Mouse (Mus musculus): ENCODE data around the gene Ctf1. TPM values are rescaled to one million over a fixed set of nuclear protein-coding genes. Genes with fewer than 3 reads are reported as not detected.

The Ctf1 gene
- total RNA-seq (2021): 1 to 10 TPM; 3.3 to 3.7 TPM
- 18.9 and 22.1 TPM in 2 replicates for polyA plus RNA-seq (2012; rRNA removed)
- long read RNA-seq, transcript Ctf1-201 (3 exons, 1,352 nt): major isoform, 5 of 7 reads
- long read RNA-seq, partial matches to known transcripts: 1 of 7 reads
- long read RNA-seq, other reads (novel, unspliced or antisense): 1 of 7 reads

DNA sequence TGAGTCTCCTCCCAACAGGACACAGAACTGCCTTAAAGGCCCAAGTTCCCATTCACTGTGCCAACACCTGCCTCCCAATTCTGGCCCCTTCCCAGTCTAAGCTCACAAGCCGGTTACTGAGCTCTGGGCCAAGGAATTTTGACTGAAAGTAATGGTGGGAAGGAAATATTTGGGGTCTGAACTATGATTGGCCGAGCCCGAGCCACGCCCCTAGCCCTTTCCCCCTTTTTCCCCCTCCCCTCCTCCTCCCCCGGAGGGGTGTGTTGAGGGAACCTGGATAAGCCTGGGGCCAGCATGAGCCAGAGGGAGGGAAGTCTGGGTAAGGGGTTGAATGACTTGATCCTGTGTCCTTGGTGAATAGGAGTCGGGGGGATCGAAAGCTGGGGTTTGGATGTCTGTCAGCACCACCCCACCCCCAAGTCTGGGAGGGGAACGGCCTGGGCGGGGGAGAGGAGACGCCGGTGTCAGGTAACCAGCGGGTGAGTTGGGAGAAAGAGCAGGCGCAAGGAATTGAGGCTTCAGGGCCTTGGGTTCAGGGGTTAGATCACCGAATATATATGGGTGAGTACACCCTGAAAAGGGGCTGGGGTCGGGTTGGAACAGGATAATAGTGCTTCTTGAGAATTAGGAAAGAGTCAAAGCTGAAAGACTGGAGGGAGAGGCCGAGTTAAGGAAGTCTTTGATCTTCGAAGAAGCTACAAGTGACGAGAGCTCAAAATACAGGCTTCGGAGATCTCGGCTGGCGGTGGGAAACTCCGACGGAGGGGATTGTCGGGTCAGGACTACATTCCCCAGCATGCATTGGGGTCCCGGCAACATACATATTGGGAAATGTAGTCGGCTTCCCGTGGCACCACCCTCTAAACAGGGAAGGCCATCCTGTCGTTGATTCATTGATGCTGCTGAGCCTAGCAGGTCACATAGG lies at the start of gene Ctf1:
TSS of gene Ctf1 (plus strand) at position 276 of the 925 bp plus-strand sequence.
- peak; percentile 83 for DNase-seq

DNA sequence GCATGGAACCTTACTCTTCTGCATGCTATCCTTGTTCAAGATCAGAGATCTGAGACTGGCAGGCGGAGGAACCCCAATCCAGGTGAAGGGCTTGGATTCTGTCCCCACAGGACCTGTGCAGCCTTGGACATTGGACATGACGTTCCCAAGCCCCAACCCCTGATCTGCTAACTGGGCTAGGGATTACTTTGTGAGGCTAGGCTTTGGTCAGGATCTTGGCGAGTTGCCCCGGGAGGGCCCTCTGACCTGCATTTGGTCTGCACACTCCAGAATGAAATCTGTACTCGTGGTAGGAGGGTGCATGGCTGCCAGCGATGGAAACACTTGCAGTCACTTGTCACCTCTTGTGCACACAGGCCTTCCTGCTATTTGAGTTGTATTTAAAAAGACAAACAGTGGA lies 49.6 kb upstream of the Ctf1 start:
- no peak for DNase-seq

- DNase-seq: no peak
These were observed 46.4 kb upstream of the Ctf1 start for GRCm38 (mm10) chr7:127666066-127666654.

DNA sequence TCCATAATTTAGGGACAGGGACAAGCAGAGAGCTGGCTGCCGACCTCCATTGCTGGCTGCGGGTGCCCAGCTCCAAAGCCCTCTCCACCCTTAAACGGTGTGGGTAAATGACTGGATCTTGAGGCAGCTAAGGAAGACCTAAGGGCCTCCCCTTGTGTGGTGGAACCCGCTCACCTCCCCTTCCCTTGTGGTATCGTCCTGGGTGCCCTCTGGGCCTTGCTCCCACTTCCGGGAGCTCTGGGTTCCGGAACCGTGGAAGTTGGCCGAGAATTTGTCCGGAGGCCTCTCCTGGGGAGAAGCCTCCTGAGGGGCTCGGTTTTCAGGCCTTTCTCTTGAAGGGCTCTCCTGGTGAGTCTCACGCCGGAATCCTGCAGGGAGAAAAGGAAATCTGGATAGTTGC lies 45.9 kb upstream of the Ctf1 start:
- DNase-seq: no peak

DNA sequence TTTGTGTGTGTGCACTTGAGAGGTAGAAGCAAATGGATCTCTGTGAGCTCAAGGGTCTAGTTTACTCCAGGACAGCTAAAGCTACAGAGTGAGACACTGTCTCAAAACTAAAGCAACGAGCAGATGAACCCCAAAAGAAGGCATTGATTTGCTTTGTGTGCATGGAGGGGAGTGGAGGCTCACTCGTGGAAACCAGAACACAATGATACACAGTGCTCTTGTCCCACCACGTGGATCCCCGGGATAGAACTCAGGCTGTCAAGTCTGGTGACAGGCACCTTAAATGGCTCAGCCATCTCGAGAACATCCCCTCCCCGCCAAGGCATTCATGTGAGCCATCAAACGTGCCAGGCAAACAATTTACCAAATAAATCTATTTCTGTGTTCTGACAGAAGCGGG lies 45.4 kb upstream of the Ctf1 start:
- DNase-seq: no peak

GRCm38 (mm10) chr7:127671880-127672774 lies 40.4 kb upstream of the Ctf1 start:
- no peak for DNase-seq

GRCm38 (mm10) chr7:127672776-127673175 lies 39.8 kb upstream of the Ctf1 start:
- DNase-seq: no peak

GRCm38 (mm10) chr7:127674977-127675376 lies 37.6 kb upstream of the Ctf1 start:
- DNase-seq: peak; percentile 85

DNA sequence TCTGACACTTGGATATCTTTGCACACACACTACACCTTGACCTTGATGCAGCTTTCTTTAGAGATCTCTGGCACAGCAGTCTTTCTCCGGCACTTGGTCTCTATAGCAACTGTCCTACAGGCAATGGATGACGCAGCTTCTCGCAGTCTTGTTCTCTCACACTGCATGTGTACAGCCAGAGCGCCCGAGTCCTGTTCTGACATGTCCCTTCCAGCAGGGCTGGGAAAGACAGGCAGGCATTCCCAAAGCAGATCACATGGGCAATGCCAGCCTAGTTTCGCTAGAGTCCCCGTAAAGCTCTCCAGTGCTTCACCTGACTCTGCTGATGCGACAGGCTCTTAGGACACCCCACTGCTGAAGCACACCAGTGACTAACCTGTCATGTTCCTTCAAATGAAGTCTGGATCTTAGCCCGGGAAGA lies 37.1 kb upstream of the Ctf1 start:
- DNase-seq: peak; percentile 42

DNA sequence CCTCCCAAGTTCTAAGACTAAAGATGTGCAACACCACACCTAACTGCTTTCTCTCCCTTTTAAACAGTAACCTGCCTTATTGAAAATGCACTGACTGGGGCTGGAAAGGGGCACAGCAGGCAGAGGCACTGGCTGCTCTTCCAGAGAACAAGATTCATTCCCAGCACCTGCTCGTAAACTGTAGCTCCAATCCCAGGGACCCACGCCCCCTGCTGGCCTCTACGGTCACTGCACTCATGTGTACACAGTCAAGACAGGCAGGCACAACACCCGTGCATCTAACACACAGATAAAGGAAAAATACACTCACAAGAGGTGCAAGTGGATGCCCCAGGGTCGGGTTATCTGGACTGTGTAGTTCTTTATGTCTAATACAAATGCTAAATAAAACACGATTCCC lies 35.5 kb upstream of the Ctf1 start:
- DNase-seq: peak; percentile 42

DNA sequence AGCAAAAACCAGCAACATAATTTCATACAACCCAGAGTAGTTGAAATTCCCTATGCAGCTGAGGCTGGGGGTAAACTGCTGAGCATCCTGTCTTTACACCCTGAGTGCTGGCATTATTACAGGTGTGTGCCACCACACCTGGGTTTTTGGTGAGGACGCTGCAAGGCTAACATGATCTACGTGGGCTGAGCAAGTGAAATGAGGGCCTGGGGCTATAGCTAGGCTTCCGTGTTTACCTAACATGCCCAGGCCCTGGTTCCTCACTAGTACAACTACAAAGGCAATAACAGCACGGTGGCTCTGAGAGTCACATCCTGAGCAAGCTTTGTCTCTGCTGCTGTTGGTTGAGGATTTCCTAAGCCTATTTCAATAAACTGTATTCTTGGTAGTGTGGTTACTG lies 34.9 kb upstream of the Ctf1 start:
- DNase-seq: no peak

DNA sequence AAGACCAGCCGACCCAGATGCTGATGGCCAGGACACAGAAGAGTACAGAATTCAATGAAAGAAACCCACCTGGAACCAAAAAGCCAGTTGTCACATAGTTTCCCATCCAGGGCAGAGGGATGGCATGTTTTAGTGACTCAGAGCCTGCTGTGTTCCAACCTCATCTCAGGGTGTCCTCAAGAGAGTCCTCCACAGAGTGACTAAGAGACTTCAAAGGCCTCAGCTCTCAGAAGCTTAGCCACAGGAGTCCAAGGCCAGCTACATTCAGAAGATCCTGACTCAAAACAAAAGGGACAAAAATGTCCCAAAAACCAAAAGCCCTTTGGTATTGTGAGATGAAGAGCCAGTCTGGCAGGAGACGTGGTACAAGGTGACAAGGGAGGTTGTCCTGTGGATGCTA lies 33.7 kb upstream of the Ctf1 start:
- peak; percentile 63 for DNase-seq

- DNase-seq: no peak
These were observed 32.0 kb upstream of the Ctf1 start for GRCm38 (mm10) chr7:127680541-127680940.

DNA sequence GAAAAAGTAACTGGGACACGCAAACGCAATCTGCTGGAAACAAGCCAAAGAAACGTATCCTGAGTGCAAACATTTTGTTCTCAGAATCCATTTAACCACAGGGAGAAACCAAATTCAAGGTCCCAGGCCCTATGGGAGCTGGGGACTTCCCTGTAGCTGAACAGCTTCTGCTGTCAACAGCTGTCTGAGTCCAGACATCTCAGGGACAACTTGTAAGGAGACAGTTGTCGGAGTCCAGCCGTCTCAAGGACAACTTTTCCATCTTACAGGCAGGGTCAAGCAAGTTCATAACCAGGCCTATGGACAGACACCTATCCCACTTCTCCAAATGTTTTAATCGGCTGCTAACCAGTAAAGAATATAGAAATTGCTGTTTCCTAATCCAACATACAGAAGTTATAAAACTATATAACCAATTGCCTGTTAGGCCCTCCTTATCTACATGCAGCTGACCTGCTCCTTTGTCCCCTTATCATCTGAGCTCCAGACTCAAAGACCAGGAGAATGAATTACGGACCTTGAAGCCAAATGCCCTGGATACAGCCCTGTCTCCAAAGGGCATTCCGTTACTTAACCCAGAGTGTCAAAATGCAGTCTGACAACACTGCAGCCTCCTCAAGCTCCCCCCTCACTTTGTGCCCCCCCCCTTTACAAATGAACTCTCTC lies 30.5 kb upstream of the Ctf1 start:
- DNase-seq: peak; percentile 56

DNA sequence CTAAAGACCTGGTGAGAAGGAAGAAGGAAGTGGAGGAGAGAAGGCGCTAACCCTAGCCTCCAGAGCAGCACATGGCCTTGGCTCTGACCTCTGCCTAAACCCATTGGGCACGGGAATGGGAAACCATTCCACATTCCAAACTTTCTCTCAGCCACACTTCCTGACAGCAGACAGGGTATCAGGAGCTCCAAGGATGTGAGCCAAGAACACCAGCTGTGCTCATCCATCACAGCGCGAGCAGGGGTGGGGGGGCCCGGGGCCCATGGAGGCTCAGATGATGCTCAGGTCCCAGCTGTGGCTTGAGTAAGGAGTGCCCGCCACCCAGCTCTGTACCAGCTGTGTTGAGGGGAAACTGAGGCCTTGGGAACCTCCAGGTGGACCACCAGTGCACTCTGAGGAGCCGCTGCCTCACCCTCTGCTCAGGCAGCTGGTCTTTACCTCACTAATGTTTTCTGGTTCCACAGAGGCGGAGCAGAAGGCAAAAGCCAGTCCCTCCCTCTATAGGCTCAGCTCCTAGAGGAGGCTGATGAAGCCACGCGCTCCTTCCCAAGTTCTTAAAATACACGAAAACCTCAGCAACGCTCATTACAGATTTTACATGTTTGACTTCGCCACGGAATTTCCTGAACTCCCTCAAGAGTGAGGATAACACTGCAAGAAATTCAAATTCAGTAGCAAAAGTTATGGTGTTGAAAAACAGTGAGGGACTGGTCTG lies 27.1 kb upstream of the Ctf1 start:
- no peak for DNase-seq

DNA sequence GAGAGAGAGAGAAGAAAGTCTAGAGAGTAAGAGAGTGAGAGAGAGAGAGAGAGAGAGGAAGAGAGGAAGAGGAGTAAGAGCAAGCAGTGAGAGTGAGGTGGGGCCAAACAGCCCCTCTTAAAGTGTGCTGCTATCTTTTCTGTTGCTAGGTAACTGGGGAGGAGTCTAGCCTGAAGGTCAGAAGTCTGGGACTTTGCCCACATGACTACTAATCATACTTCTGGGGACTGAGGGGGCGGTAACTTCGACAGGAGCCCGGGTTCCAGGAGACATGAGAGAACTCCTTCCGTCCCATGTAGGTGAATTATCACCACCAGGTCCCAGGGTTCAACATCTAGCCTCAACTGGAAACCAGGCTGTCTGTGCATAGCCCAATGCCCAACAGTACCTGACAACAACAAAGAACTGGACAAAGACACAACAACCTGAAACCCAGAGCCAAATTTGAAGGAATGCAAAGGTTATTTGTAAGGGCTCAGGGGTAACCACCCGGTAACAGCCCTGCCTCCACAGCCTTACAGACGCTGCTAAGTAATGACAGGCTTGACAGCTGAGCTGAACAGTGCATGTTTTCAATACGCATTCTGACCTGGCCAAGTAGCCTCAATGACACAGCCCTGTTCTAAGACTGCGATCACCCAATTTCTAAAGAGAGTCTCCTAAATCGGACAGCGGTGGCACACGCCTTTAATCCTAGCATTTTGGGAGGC lies 25.6 kb upstream of the Ctf1 start:
- peak; percentile 72 for DNase-seq

- DNase-seq: no peak
These were observed 23.6 kb upstream of the Ctf1 start for GRCm38 (mm10) chr7:127688935-127689334.

DNA sequence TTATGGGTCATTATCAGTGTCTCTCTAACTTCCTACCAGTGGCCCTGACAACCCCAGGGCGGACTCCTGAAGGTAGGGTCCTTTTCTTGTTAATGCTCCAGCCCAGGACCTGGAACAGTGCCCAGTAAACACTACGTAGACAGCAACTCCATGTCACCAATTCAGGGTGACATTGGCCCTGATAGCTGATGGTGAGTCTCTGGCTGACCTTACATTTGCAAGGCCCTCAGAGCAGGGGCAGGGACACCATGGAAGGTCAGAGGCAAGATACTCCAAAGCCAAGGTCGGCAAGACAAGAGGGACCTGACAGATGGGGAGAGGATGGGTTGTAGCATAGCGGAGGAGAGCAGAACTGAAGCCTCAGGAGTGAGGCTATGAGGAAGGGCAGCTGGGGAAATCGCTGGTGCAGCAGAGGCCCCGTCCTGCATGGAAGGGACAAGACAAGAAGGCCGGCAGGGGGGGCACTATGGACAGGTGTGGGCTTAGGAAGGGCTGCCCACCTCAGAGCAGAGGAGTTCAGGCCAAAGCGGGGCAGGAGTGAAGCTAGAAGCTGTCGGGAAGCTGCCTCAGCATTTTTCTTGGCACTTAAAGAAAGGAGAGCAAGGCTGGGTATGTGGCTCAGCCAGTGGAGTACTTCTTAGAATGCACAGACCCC lies 22.8 kb upstream of the Ctf1 start:
- peak; percentile 75 for DNase-seq

DNA sequence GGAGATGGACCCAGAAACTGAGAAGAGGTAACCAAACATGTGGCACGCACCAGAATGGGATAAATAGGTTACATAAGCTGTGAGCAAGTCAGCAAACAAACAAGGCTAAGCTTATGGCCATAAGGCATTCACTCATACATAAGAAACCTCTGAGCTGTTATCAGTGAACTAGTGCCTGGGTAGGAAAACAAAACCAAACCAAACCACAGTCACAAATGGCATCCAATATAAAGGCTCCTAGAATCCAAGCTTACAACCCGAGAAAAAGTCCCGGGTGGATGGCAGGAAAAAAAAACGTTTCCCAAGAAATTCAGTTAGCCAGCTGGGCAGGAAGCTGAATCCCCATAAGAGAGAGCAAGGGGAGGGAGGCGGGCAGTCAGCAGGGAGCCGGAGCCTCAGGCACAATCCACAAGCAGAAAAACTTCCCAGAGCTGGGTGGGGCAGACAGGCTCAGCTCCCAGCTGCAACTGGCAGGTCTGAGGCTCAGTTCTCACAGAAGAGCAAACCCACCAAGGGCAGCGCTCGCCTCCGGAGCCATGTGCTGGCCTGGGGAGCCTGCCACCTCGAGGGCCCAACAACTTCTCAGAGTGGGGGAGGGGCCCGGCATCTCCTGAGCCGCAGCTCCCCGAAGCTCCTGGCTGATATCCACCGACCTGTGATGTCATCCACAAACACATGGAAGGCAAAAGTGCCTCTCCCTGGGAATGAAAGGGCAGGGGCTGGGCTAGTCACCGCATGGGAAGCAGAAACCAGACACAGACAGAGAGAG lies 21.1 kb upstream of the Ctf1 start:
- DNase-seq: peak; percentile 90
